Mouse (Mus musculus): ENCODE measurements around the gene Armc5. TPM values are rescaled to one million over a fixed set of nuclear protein-coding genes. Genes with fewer than 3 reads are reported as not detected.
A peak's percentile ranks its signal among the peaks of the same experiment; 100 is the strongest.

Armc5 gene
- polyA plus RNA-seq, 1 experiment from 2014 or later: 13.3 TPM

- H3K4me1 ChIP-seq (replicated peaks; ENCODE audit: control insufficient read depth, insufficient read depth, low read length): peaks cover 5% of the 10 kb centered on the region
- no peaks in the 10 kb centered on the region for H3K9me3 ChIP-seq (ENCODE audit: control insufficient read depth, low read length)
- ATAC-seq (replicated peaks; ENCODE audit: low FRiP score) (no peak), DNase-seq (ENCODE audit: low spot score) (no peak)
- H3K4me2 ChIP-seq (ENCODE audit: low read depth, low read length, severe bottlenecking): no peak overlapping the region
- peaks cover 6% of the 10 kb centered on the region for H3K27me3 ChIP-seq (ENCODE audit: control insufficient read depth, insufficient read depth, low read length)
- H3K9ac ChIP-seq (ENCODE audit: low read length): no peak overlapping the region
- no peak overlapping the region for H3K4me3 ChIP-seq (ENCODE audit: low read depth, low read length)
- peaks cover 3% of the 10 kb centered on the region; the same call in 1 of the 2 replicates for H3K36me3 ChIP-seq (ENCODE audit: control insufficient read depth, insufficient read depth, low read length)
- WGBS: 87% methylated on average over 10 of the region's 10 CpGs
- H3K27ac ChIP-seq (ENCODE audit: low read depth, low read length): no peak overlapping the region
Measured at GRCm38 (mm10) chr7:128248081-128249042, 11.2 kb downstream of the Armc5 start.

GRCm38 (mm10) chr7:128249998-128250397 lies 12.9 kb downstream of the Armc5 start:
- Histone ChIP-seq H3K4me1 (replicated peaks; ENCODE audit: control insufficient read depth, insufficient read depth, low read length) (peaks cover 5% of the 10 kb centered on the region), H3K9ac (ENCODE audit: low read length) (no peak overlapping the region), H3K27me3 (ENCODE audit: control insufficient read depth, insufficient read depth, low read length) (peaks cover 6% of the 10 kb centered on the region), H3K4me2 (ENCODE audit: low read depth, low read length, severe bottlenecking) (no peak overlapping the region; the same call in 1 of the 2 replicates), H3K36me3 (ENCODE audit: control insufficient read depth, insufficient read depth, low read length) (no peaks in the 10 kb centered on the region), H3K4me3 (ENCODE audit: low read depth, low read length) (no peak overlapping the region), H3K9me3 (ENCODE audit: control insufficient read depth, low read length) (no peaks in the 10 kb centered on the region), H3K27ac (ENCODE audit: low read depth, low read length) (no peak overlapping the region)
- no peak for ATAC-seq (replicated peaks; ENCODE audit: low FRiP score)
- 81% methylated on average over 5 of the region's 5 CpGs for WGBS
- no peak for DNase-seq (ENCODE audit: low spot score)

DNA sequence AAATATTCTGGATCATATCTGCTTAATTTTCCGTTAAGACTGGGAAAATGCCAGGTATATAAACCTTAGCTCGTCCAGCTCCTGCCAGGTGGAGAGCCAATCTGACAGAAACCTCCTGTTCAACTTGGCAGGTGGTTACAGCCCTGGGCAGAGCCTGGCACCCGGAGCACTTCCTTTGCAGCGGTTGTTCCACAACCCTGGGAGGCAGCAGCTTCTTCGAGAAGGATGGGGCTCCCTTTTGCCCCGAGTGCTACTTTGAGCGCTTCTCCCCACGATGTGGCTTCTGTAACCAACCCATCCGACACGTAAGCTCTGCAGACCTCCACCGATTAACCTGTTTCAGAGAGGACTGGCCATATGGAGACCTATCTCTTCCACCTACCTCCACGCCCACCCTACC lies 14.8 kb downstream of the Armc5 start:
- ATAC-seq (replicated peaks; ENCODE audit: low FRiP score): no peak
- DNase-seq (ENCODE audit: low spot score): peak; percentile 51
- H3K4me3 ChIP-seq (ENCODE audit: low read depth, low read length): peak overlapping the region; percentile 31
- H3K4me1 ChIP-seq (replicated peaks; ENCODE audit: control insufficient read depth, insufficient read depth, low read length): peaks cover 5% of the 10 kb centered on the region
- H3K27me3 ChIP-seq (ENCODE audit: control insufficient read depth, insufficient read depth, low read length): peaks cover 6% of the 10 kb centered on the region
- H3K9ac ChIP-seq (ENCODE audit: low read length): peak overlapping the region; percentile 23
- WGBS: 52% methylated on average over 12 of the region's 12 CpGs
- no peaks in the 10 kb centered on the region for H3K9me3 ChIP-seq (ENCODE audit: control insufficient read depth, low read length)
- H3K36me3 ChIP-seq (ENCODE audit: control insufficient read depth, insufficient read depth, low read length): no peaks in the 10 kb centered on the region
- H3K27ac ChIP-seq (ENCODE audit: low read depth, low read length): no peak overlapping the region
- peak overlapping the region; percentile 65 for H3K4me2 ChIP-seq (ENCODE audit: low read depth, low read length, severe bottlenecking)

DNA sequence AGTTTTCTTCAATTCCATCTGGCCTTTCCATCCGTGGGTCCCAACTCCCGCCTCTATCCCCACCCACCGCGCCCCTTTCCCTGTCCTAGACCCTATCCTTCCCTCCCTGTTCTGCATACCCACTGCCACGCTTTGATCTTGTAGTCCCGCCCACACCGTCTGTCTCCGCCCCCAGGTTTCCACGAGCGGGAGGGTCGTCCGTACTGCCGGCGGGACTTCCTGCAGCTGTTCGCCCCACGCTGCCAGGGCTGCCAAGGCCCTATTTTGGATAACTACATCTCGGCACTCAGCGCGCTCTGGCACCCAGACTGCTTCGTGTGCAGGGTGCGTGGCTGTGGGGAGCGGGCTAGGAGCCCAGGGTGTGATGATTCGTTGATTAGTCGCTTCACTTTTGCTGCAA lies 15.5 kb downstream of the Armc5 start:
- ATAC-seq (replicated peaks; ENCODE audit: low FRiP score) (peak; percentile 66), DNase-seq (ENCODE audit: low spot score) (peak; percentile 77)
- 13% methylated on average over 24 of the region's 24 CpGs for WGBS
- no peaks in the 10 kb centered on the region for H3K9me3 ChIP-seq (ENCODE audit: control insufficient read depth, low read length)
- H3K36me3 ChIP-seq (ENCODE audit: control insufficient read depth, insufficient read depth, low read length): no peaks in the 10 kb centered on the region
- H3K4me3 ChIP-seq (ENCODE audit: low read depth, low read length): peak overlapping the region; percentile 31
- H3K27me3 ChIP-seq (ENCODE audit: control insufficient read depth, insufficient read depth, low read length): peaks cover 6% of the 10 kb centered on the region
- no peak overlapping the region for H3K27ac ChIP-seq (ENCODE audit: low read depth, low read length)
- peak overlapping the region; percentile 66 for H3K9ac ChIP-seq (ENCODE audit: low read length)
- peak overlapping the region; percentile 65 for H3K4me2 ChIP-seq (ENCODE audit: low read depth, low read length, severe bottlenecking)
- H3K4me1 ChIP-seq (replicated peaks; ENCODE audit: control insufficient read depth, insufficient read depth, low read length): peaks cover 3% of the 10 kb centered on the region; the same call in 1 of the 2 replicates

DNA sequence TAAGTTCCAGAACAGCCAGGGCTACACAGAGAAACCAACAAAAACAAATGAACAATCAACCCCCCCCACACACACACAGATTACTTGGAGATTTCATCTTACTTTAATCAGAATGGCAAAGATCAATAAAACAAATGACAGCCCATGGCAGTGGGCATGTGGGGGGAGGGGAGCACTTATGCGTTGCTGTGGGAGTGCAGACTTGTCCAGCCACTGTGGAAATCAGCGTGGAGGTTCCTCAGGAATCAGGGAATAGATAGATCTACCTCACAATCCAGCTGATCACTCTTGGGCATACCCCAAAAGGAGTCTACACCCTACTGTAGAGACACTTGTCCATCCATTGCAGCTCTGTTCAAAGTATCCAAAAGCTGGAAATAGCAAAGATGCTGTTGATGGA lies 17.8 kb downstream of the Armc5 start:
- WGBS: 66% methylated on average over 2 of the region's 2 CpGs
- DNase-seq (ENCODE audit: low spot score) (peak; percentile 26), ATAC-seq (replicated peaks; ENCODE audit: low FRiP score) (no peak)
- no peak overlapping the region for H3K4me3 ChIP-seq (ENCODE audit: low read depth, low read length)
- H3K4me1 ChIP-seq (replicated peaks; ENCODE audit: control insufficient read depth, insufficient read depth, low read length): peaks cover 3% of the 10 kb centered on the region; the same call in 1 of the 2 replicates
- no peaks in the 10 kb centered on the region for H3K36me3 ChIP-seq (ENCODE audit: control insufficient read depth, insufficient read depth, low read length)
- peaks cover 6% of the 10 kb centered on the region for H3K27me3 ChIP-seq (ENCODE audit: control insufficient read depth, insufficient read depth, low read length)
- H3K9me3 ChIP-seq (ENCODE audit: control insufficient read depth, low read length): no peaks in the 10 kb centered on the region
- no peak overlapping the region for H3K4me2 ChIP-seq (ENCODE audit: low read depth, low read length, severe bottlenecking)
- H3K27ac ChIP-seq (ENCODE audit: low read depth, low read length): no peak overlapping the region
- no peak overlapping the region for H3K9ac ChIP-seq (ENCODE audit: low read length)

DNA sequence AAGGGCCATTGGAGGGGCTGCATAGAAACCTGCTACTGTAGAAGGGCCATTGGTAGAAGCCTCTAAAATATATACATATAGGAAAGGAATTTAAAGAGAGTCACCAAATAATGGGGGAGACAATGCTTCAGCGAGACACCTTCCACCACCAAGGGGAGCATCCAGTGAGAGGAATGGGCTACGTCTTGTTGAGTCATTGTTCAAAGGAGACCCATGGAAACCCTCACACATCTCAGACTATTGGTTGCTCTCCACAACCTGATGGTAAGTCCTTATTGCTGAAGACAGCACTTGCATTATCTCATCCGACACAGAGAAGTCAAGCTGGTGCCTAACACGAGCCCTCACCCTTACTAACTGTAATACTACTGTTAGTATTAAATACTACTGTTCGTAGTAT lies 18.6 kb downstream of the Armc5 start:
- Histone ChIP-seq H3K36me3 (ENCODE audit: control insufficient read depth, insufficient read depth, low read length) (no peaks in the 10 kb centered on the region), H3K4me3 (ENCODE audit: low read depth, low read length) (no peak overlapping the region), H3K27ac (ENCODE audit: low read depth, low read length) (no peak overlapping the region), H3K4me2 (ENCODE audit: low read depth, low read length, severe bottlenecking) (no peak overlapping the region), H3K4me1 (replicated peaks; ENCODE audit: control insufficient read depth, insufficient read depth, low read length) (peaks cover 3% of the 10 kb centered on the region; the same call in 1 of the 2 replicates), H3K9me3 (ENCODE audit: control insufficient read depth, low read length) (no peaks in the 10 kb centered on the region), H3K27me3 (ENCODE audit: control insufficient read depth, insufficient read depth, low read length) (peaks cover 6% of the 10 kb centered on the region), H3K9ac (ENCODE audit: low read length) (no peak overlapping the region)
- no peak for DNase-seq (ENCODE audit: low spot score)
- 91% methylated on average over 5 of the region's 5 CpGs for WGBS
- ATAC-seq (replicated peaks; ENCODE audit: low FRiP score): no peak

DNA sequence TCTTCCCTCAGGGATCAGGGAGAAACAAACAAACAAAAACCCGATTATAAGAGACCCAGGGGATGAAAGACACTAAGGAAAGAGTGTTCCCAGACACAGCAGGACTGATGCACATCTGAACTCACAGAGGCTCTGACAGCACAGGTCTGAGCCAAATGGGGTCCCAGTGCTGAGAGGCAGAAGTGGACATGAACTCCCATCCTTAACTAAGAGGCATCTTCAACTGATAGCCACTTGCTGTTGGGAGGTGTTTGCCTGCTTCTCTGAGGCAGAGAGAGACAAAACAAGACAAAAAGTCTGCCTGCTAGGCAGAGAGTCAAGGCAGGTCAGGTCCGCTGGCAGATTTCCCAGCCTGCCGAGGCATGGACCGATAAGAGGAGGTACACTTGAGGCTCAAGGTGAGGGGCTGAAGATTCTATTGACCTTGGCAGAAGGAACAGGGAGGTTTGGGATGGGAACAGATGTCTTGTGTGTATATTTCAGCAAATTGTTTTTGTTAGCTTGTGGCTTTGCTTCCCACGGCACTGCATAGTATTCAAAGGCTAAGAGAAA lies 19.7 kb downstream of the Armc5 start:
- Histone ChIP-seq H3K9me3 (ENCODE audit: control insufficient read depth, low read length) (no peaks in the 10 kb centered on the region), H3K36me3 (ENCODE audit: control insufficient read depth, insufficient read depth, low read length) (no peaks in the 10 kb centered on the region), H3K9ac (ENCODE audit: low read length) (no peak overlapping the region), H3K4me2 (ENCODE audit: low read depth, low read length, severe bottlenecking) (no peak overlapping the region), H3K27me3 (ENCODE audit: control insufficient read depth, insufficient read depth, low read length) (peaks cover 4% of the 10 kb centered on the region), H3K4me3 (ENCODE audit: low read depth, low read length) (no peak overlapping the region), H3K4me1 (replicated peaks; ENCODE audit: control insufficient read depth, insufficient read depth, low read length) (peaks cover 3% of the 10 kb centered on the region; the same call in 1 of the 2 replicates), H3K27ac (ENCODE audit: low read depth, low read length) (no peak overlapping the region)
- 67% methylated on average over 5 of the region's 5 CpGs for WGBS
- DNase-seq (ENCODE audit: low spot score): peak; percentile 35
- ATAC-seq (replicated peaks; ENCODE audit: low FRiP score): no peak

GRCm38 (mm10) chr7:128265411-128265810 lies 28.3 kb downstream of the Armc5 start, which contains the start of gene Slc5a2:
Gene Slc5a2 (plus strand): TSS chr7:128265657.
- Histone ChIP-seq H3K4me1 (replicated peaks; ENCODE audit: control insufficient read depth, insufficient read depth, low read length) (no peaks in the 10 kb centered on the region), H3K36me3 (ENCODE audit: control insufficient read depth, insufficient read depth, low read length) (no peaks in the 10 kb centered on the region), H3K27ac (ENCODE audit: low read depth, low read length) (no peak within 1 kb of the TSS), H3K9me3 (ENCODE audit: control insufficient read depth, low read length) (no peaks in the 10 kb centered on the region), H3K4me2 (ENCODE audit: low read depth, low read length, severe bottlenecking) (no peak within 1 kb of the TSS), H3K27me3 (ENCODE audit: control insufficient read depth, insufficient read depth, low read length) (no peaks in the 10 kb centered on the region), H3K9ac (ENCODE audit: low read length) (no peak within 1 kb of the TSS), H3K4me3 (ENCODE audit: low read depth, low read length) (no peak within 1 kb of the TSS)
- no peak for ATAC-seq (replicated peaks; ENCODE audit: low FRiP score)
- 82% methylated on average over 6 of the region's 6 CpGs for WGBS
- no peak for DNase-seq (ENCODE audit: low spot score)

Data from forebrain, embryonic 11.5 days (tissue).